Mouse (Mus musculus): ENCODE data around the gene Atp6v1b1. TPM values are rescaled to one million over a fixed set of nuclear protein-coding genes. Genes with fewer than 3 reads are reported as not detected.

Gene Atp6v1b1
- polyA plus RNA-seq, 1 experiment from 2014 or later = not detected

DNA sequence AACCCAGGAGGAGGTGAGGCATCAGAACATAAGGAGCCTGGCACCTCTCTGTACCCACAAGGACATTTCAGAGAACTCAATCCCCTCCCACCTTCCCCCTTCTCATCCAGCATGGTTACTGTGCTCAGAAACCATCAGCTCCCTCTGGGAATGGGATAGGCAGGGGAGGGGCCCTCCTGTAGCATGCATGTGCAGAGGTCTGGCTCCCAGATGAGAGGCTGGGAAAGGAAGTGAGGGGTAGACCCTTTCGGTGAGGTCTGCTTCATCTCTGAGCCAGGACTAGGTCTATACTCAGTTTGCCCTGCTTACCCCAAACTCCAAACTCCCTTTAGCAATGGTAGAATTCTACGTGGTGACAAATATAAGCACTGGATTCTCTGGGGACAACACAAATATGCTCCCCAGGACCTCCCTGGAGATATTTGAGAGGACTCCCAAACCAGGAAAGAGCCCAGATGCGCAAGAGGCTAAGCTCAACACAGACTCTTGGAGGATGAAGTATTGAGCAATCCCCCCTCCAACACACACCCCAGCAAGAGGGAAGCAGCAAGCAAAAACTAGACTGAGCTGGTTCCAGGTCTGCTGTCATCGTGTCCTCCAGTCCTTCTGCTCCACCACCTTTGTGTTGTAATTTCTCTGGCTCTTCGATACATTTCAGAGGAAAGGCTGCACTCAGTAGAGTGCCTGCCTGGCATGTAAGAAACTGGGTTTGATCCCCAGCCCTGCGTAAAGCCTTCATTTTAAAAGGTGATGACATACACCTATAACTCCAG is 34.9 kb upstream of the Atp6v1b1 start:
- DNase-seq (ENCODE audit: extremely low spot score, low spot score) = no peak
- Histone ChIP-seq H3K27ac (no peak overlapping the region), H3K4me1 (peaks cover 30% of the 10 kb centered on the region), H3K27me3 (ENCODE audit: poor library complexity, severe bottlenecking) (peaks cover 100% of the 10 kb centered on the region), H3K9me3 (peaks cover 6% of the 10 kb centered on the region; the same call in 1 of the 2 replicates), H3K36me3 (replicated peaks) (no peaks in the 10 kb centered on the region), H3K4me3 (no peak overlapping the region)
- WGBS = 4% methylated on average over 6 of the region's 6 CpGs

DNA sequence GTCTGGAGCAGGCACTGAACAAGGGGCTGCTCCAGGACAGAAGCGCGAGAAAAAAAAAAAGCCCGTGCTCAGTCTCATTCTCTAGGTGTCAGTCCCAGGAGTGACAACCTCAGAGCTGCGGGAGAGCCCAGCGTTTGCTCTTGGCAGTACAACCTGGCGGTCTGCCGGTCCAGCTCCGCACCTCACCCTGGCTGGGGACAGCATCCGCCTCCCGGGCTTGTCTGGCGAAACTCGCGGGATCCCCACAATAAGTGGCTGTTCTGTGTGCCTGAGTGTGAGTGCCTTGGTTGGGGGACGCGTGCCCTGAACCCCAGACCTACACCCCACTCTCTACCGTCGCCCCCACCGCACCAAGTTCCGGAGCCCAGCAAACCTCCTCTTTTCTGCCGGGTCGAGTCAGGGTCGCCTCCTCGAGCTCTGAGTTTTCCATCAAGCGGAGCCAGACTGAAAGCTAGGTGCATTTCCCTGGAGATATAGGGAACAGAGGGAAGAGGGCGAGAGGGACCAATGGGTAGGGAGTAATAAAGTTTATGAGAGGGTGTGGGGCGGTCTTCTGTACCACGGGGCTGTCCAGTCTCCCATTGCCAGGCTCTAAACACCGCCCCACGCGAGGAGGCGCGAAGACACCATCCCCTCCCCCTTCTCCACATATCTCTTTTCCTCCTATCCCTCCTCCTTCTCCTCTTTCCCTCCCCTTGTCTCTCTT is 32.3 kb upstream of the Atp6v1b1 start:
- peaks cover 100% of the 10 kb centered on the region for H3K27me3 ChIP-seq (ENCODE audit: poor library complexity, severe bottlenecking)
- DNase-seq (ENCODE audit: extremely low spot score, low spot score) = no peak
- peak overlapping the region; percentile 48; the same call in 1 of the 2 replicates for H3K27ac ChIP-seq
- peak overlapping the region; percentile 60 for H3K4me3 ChIP-seq
- H3K4me1 ChIP-seq = peaks cover 50% of the 10 kb centered on the region
- H3K9me3 ChIP-seq = no peaks in the 10 kb centered on the region
- H3K36me3 ChIP-seq (replicated peaks) = no peaks in the 10 kb centered on the region
- 0% methylated on average over 32 of the region's 32 CpGs for WGBS

DNA sequence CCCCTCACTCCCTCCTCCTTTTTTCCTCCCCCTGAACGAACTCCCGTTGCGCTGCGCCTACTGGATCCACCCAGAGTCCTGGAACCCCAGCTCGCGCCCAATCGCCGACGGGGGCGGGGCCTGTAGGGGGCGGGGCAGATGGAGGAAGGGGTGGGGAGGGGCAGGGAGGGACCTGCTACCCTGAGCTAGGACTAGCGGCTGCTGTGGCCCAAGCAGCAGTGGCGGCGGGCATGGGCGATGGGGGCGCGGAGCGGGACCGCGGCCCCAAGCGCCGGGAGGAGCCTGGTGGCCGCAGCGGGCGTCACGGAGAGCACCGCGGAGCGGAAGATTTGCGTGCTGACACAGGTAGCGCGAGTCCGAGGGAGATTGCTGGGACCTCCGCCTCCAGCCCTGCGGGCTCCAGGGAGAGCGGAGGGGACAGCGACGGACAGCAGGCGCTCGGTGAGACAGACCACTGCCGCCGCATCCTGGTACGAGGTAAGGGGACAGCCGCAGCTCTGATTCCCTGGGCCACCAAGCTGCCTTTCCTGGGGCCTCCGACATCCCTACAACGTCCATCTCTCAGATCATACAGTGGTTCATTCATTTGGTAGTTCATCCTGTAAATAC is 31.6 kb upstream of the Atp6v1b1 start, which contains the start of gene Vax2:
Vax2 (plus strand) TSS at position 198 of the 609 bp plus-strand sequence.
- H3K27me3 ChIP-seq (ENCODE audit: poor library complexity, severe bottlenecking) = peaks cover 100% of the 10 kb centered on the region
- H3K36me3 ChIP-seq (replicated peaks) = no peaks in the 10 kb centered on the region
- H3K4me3 ChIP-seq = peak within 1 kb of the TSS; percentile 60
- H3K27ac ChIP-seq = peak within 1 kb of the TSS; percentile 48; the same call in 1 of the 2 replicates
- DNase-seq (ENCODE audit: extremely low spot score, low spot score) = peak; percentile 87
- H3K4me1 ChIP-seq = peaks cover 56% of the 10 kb centered on the region
- WGBS = under 1% methylated on average over 46 of the region's 46 CpGs
- no peaks in the 10 kb centered on the region for H3K9me3 ChIP-seq

DNA sequence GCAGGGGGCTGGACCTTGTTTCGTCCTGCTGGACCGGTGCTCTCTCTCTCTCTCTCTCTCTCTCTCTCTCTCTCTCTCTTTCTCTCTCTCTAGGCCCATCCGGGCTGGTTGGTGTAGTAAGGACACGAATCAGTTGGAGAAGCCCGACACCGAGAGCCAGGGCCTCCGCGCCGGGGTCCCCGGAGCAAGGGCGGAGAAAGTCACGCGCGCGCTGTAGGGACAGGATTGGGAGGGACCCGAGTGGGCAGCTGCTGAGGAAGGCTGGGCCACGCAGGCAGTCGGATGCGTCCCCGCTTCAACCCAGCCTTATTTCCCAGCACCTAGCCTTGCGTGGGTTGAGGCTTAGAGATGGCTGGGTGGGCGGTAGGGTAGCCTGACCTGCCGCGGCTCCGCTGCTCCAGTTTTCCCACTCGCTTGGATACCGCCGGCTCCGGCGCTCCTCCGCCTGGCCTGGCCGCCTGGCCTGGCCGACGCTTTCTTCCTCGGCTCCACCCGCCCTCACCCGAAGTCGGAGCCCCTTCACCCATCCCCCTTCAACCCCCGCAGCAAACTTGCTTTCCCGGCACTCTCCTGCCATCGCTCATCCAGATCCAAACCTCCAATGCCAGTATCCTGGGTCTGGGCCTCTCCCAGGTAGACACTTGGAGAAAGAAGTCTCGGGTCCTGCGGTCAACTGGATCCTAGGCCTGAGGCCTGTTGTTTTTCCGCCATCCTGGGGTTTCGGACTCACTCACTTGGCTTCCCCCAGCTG is 30.9 kb upstream of the Atp6v1b1 start:
- no peak for DNase-seq (ENCODE audit: extremely low spot score, low spot score)
- under 1% methylated on average over 45 of the region's 45 CpGs for WGBS
- H3K27ac ChIP-seq = no peak overlapping the region

DNA sequence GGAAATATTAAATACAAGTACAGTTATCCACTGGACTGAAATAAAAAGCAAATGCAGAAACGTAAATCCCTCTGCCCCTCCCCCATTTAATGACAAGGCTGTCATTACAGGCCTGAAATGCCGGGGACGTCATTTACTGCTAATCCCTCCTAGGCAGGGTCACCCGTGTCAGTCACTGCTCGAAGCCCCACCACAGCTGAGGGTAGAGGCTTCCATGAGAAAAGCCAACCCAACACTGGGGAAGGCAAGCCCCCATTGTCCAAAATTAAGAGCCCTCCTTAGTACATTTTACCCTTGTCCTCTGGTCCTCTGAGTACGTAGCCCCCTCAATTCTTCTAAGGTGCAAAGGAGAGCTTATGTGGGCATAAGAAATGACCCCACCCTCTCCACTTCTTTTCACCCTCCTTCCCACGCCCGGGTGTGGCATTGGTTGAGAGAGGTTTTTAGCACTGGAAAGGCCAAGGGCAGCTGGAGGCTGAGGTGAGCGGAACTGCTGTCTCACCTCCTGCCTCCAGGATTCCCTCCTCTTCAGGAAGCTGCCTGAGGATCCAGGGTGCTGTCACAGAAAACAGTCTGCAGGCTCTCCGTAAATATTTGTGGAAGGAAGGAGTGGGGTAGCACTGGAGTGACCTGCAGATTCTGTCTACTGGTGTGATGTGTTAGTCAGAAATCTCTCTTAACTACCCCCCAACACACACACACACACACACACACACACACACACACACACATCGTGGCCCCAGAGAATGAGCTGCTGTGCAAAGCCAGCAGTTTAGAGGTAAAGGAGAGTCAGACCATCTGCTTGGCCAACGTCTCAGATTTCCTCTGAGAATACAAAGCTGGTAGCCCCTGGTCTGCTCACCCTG is 29.3 kb upstream of the Atp6v1b1 start:
- H3K9me3 ChIP-seq = no peaks in the 10 kb centered on the region
- H3K4me3 ChIP-seq = no peak overlapping the region
- peaks cover 56% of the 10 kb centered on the region for H3K4me1 ChIP-seq
- 1% methylated on average over 12 of the region's 12 CpGs for WGBS
- no peak overlapping the region for H3K27ac ChIP-seq
- H3K27me3 ChIP-seq (ENCODE audit: poor library complexity, severe bottlenecking) = peaks cover 100% of the 10 kb centered on the region
- no peaks in the 10 kb centered on the region for H3K36me3 ChIP-seq (replicated peaks)
- DNase-seq (ENCODE audit: extremely low spot score, low spot score) = no peak

More for the DNA sequence above, 30.9 kb upstream of the Atp6v1b1 start:
- no peaks in the 10 kb centered on the region for H3K9me3 ChIP-seq
- peaks cover 56% of the 10 kb centered on the region for H3K4me1 ChIP-seq
- peaks cover 100% of the 10 kb centered on the region for H3K27me3 ChIP-seq (ENCODE audit: poor library complexity, severe bottlenecking)
- H3K36me3 ChIP-seq (replicated peaks) = no peaks in the 10 kb centered on the region
- H3K4me3 ChIP-seq = peak overlapping the region; percentile 60

DNA sequence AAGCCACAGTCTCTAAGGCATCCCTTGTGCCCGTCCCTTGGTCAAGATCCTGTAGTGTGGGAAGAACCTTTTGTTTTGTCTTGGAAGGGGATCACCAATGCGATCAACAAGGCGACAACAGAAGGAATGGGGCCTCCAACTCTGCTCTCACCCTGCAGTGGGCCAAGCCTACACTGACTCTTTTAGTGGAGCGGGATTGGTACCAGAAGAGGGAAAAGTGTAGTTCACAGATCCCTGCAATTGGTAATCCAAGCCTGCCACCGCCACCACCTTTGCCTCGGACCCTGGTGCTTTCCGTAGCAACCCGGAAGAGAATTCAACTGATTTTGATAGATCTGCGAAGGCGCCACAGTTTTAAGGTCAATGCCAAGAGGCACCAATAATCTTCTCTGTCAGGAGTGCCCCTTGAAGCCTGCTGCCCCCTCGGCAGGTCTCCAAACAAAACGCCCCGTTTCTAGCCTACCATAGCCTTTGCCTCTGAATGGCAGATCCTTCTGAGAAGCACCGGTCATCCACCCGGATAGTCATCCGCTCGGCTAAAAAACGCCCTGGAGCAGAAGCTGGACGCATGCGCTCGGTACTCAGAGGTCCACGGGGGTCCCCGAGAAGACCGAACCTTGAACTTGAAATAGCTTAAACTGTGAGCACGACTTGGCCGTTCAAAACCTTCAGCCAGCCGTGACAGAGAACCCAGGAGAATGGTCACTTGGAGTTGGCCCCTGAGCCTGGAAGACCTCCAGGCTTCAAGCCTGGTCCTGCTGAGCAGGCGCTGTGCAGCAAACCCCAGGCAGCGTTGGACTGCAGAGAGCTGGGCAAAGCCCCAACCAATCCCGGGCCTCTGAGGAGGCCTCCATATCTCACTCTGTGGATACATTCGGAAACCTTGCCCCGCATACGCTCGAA is 28.3 kb upstream of the Atp6v1b1 start:
- Histone ChIP-seq H3K27ac (no peak overlapping the region), H3K4me3 (peak overlapping the region; percentile 20; the same call in 1 of the 2 replicates), H3K27me3 (ENCODE audit: poor library complexity, severe bottlenecking) (peaks cover 100% of the 10 kb centered on the region), H3K4me1 (peaks cover 56% of the 10 kb centered on the region), H3K36me3 (replicated peaks) (no peaks in the 10 kb centered on the region), H3K9me3 (no peaks in the 10 kb centered on the region)
- peak; percentile 53 for DNase-seq (ENCODE audit: extremely low spot score, low spot score)
- under 1% methylated on average over 34 of the region's 34 CpGs for WGBS

DNA sequence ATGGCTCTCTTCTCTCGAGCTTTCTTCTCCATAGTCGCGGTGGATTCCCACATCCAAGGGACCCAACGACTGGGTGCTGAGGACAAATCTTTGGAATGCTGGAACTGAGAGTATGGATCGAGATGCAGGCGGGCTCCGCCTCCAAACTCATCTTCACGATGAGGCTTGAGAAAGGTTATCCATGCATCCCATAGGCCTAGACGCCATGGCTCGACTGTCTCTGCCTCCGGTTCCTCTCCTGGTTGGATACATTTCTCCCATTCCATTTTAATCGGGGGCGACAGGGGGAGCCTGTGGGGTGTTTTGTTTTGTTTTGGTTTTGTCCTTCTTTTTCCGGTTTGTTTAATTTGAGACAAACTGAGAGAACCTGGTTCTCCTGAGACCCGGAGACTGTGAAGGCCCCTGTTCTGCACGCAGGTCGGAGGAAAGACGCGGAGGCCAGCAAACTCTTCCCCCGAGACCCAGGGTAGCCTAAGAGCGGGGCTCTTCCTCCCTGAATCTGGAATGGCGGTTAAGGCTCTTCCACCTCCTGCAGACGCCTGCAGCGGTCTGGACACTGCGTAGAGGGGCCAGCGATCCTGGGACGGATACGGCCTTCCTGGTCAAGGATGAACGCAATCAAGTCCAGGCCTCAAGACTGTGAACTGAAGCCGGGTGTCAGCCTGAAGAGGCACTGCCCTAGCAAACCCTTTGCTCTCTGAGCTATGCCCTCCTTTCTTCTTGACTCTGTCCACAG is 27.2 kb upstream of the Atp6v1b1 start:
- Histone ChIP-seq H3K27me3 (ENCODE audit: poor library complexity, severe bottlenecking) (peaks cover 100% of the 10 kb centered on the region), H3K4me3 (peak overlapping the region; percentile 8; the same call in 1 of the 2 replicates), H3K4me1 (peaks cover 45% of the 10 kb centered on the region), H3K9me3 (no peaks in the 10 kb centered on the region), H3K27ac (no peak overlapping the region), H3K36me3 (replicated peaks) (no peaks in the 10 kb centered on the region)
- under 1% methylated on average over 30 of the region's 30 CpGs for WGBS
- DNase-seq (ENCODE audit: extremely low spot score, low spot score) = peak; percentile 61

DNA sequence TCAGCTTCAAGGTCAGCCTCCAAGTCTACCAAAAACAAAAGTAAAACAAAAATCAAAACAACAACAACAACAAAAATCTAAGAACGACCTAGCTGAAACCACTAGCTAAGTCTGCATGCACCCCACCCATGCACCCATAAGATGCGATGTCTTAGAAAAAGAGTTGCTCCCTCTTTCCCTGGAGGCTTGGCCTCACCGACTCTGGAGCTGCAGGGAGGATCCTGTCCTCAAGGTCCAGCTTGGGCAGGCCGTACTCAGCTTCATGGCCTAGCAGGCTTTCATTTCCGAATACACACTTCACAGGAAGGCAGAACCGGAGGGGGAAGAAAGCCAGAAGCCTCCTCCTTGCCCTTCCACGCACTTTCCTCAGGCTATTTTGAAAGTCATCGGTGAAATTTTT is 25.8 kb upstream of the Atp6v1b1 start:
- peaks cover 31% of the 10 kb centered on the region for H3K4me1 ChIP-seq
- H3K9me3 ChIP-seq = no peaks in the 10 kb centered on the region
- no peak overlapping the region for H3K4me3 ChIP-seq
- no peak for DNase-seq (ENCODE audit: extremely low spot score, low spot score)
- WGBS = under 1% methylated on average over 8 of the region's 8 CpGs
- H3K27ac ChIP-seq = no peak overlapping the region
- no peaks in the 10 kb centered on the region for H3K36me3 ChIP-seq (replicated peaks)
- peaks cover 100% of the 10 kb centered on the region for H3K27me3 ChIP-seq (ENCODE audit: poor library complexity, severe bottlenecking)

DNA sequence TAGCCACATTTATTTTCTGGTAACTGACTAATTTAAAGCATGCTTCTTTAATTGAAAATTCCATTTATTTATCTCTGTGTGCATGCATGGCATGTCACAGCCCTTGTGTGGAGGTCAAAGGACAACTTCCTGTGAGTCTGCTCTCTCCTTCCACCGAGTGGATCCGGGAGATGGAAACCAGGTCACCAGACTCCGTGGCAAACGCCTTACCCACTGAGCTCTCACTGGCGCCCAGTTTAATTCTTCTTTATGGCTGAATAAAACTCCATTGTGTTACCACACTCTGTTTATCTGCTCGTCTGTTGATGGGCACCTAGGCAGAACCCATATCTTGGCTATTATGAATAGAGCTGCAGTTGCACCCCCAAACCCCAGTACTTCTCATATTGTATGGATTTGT is 20.3 kb upstream of the Atp6v1b1 start:
- Histone ChIP-seq H3K4me3 (no peak overlapping the region), H3K36me3 (replicated peaks) (no peaks in the 10 kb centered on the region), H3K27me3 (ENCODE audit: poor library complexity, severe bottlenecking) (peaks cover 72% of the 10 kb centered on the region), H3K9me3 (no peaks in the 10 kb centered on the region), H3K4me1 (no peaks in the 10 kb centered on the region), H3K27ac (no peak overlapping the region)
- 24% methylated on average over 6 of the region's 6 CpGs for WGBS
- no peak for DNase-seq (ENCODE audit: extremely low spot score, low spot score)

DNA sequence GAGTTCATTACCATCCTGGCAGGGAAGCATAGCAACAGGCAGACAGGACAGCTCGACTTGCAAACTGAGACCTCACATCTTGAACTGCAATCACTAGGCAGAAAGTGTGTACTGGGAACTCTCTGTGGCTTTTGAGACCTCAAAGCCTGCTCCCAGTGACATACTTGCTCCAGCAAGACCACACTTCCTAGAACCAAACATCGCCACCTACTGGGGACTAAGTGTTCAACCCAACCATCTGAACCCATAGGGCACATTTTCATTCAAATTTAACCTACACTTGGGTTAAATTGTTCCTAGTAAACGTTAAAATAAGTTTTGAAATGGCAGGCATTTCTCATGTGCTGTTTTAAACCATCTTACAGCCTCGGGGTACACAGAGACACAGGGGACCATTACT is 15.6 kb upstream of the Atp6v1b1 start:
- Histone ChIP-seq H3K27ac (no peak overlapping the region), H3K36me3 (replicated peaks) (no peaks in the 10 kb centered on the region), H3K27me3 (ENCODE audit: poor library complexity, severe bottlenecking) (peaks cover 47% of the 10 kb centered on the region), H3K4me3 (no peak overlapping the region), H3K9me3 (no peaks in the 10 kb centered on the region), H3K4me1 (no peaks in the 10 kb centered on the region)
- WGBS = 41% methylated on average over 4 of the region's 4 CpGs
- DNase-seq (ENCODE audit: extremely low spot score, low spot score) = no peak

Data from forebrain, embryonic 10.5 days (tissue).